Mouse (Mus musculus) thymus, adult 2 months (tissue): ENCODE measurements around the gene Nup35. TPM values are rescaled to one million over a fixed set of nuclear protein-coding genes. Genes with fewer than 3 reads are reported as not detected.

ENCODE experiments used
- DNase-seq: peaks from one replicate; pipeline ENCODE4 v3.0.0; 2021
- H3K27ac ChIP-seq: fragments of 200-500 bp; 2 replicates; pipeline ENCODE4 v1.5.1; 2012; ENCODE audit warnings: low read length, control low read depth; ENCODE audit not compliant: control insufficient read depth, insufficient read depth
- H3K27me3 ChIP-seq: fragments of 200-500 bp; 2 replicates; pipeline ENCODE4 v1.6.1; 2012; ENCODE audit warnings: mild to moderate bottlenecking, low read length, moderate library complexity, mixed read lengths; ENCODE audit not compliant: control insufficient read depth, insufficient read depth
- H3K36me3 ChIP-seq: fragments of 200-500 bp; 2 replicates; pipeline ENCODE4 v1.6.1; 2012; ENCODE audit warnings: mild to moderate bottlenecking, low read length, moderate library complexity; ENCODE audit not compliant: control insufficient read depth, insufficient read depth
- H3K4me1 ChIP-seq: fragments of 200-500 bp; replicated peaks from 2 replicates; pipeline ENCODE4 v1.6.1; 2012; ENCODE audit warnings: low read length; ENCODE audit not compliant: control insufficient read depth, insufficient read depth
- H3K4me3 ChIP-seq: fragments of 200-500 bp; 2 replicates; pipeline ENCODE4 v1.5.1; 2012; ENCODE audit warnings: mild to moderate bottlenecking, low read length, control low read depth, moderate library complexity; ENCODE audit not compliant: control insufficient read depth, insufficient read depth
- CTCF ChIP-seq: fragments of 200-500 bp; IDR thresholded peaks from 2 replicates; pipeline ENCODE4 v1.5.1; 2012; ENCODE audit warnings: mild to moderate bottlenecking, control low read depth, low read length, moderate library complexity, borderline replicate concordance; ENCODE audit not compliant: control insufficient read depth, poor library complexity, insufficient read depth; ENCODE audit errors: extremely low read depth
- POLR2A ChIP-seq: fragments of 200-500 bp; IDR thresholded peaks from 2 replicates; pipeline ENCODE4 v1.6.1; 2012; ENCODE audit warnings: mild to moderate bottlenecking, low read length, control low read depth, moderate library complexity; ENCODE audit not compliant: control insufficient read depth, poor library complexity, insufficient read depth; ENCODE audit errors: extremely low read depth
- WGBS: fragments of 180-500 bp; shearing (Covaris S2); methylation state at CpG from one replicate; pipeline ENCODE4 v1.1.7; 2018; 5-methylcytosine and 5-hydroxymethylcytosine counted together
- polyA plus RNA-seq: library from polyadenylated mRNA; depleted of rRNA; stranded (reverse); fragments of >200 nt; gene quantifications from 2 replicates; pipeline ENCODE4 v1.2.3, GENCODE M21; 2012

Gene Nup35
- polyA plus RNA-seq, 1 experiment = 48.3 TPM

GRCm38 (mm10) chr2:80603771-80604426, 13.1 kb upstream of the Nup35 start:
- Histone ChIP-seq H3K36me3 (no peaks in the 10 kb centered on the region), H3K27ac (no peak overlapping the region), H3K4me1 (no peaks in the 10 kb centered on the region), H3K4me3 (no peak overlapping the region), H3K27me3 (no peaks in the 10 kb centered on the region)
- no peak for DNase-seq
- no peak for TF ChIP-seq POLR2A
- TF ChIP-seq CTCF = no peak
- WGBS = 97% methylated on average over 19 of the region's 19 CpGs

DNA sequence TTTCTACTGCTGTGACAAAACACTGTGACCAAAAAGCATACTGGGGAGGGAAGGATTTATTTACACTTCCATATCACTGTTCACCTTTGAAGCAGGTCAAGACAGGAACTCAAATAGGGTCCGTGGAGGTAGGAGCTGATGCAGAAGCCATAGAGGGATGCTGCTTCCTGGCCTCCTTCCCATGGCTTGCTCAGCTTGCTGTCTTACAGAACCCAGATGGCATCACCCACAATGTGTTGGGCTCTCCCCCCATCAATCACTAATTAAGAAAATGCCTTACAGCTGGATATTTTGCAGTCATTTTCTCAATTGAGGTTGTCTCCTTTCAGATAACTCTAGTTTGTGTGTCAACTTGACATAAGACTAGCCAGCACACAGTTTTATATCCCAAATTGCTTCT, 4.8 kb upstream of the Nup35 start:
- DNase-seq = no peak
- Histone ChIP-seq H3K27ac (no peak overlapping the region), H3K4me1 (no peaks in the 10 kb centered on the region), H3K4me3 (no peak overlapping the region), H3K27me3 (no peaks in the 10 kb centered on the region), H3K36me3 (no peaks in the 10 kb centered on the region)
- WGBS = 82% methylated on average over 1 of the region's 1 CpGs
- TF ChIP-seq POLR2A (no peak), CTCF (no peak)

DNA sequence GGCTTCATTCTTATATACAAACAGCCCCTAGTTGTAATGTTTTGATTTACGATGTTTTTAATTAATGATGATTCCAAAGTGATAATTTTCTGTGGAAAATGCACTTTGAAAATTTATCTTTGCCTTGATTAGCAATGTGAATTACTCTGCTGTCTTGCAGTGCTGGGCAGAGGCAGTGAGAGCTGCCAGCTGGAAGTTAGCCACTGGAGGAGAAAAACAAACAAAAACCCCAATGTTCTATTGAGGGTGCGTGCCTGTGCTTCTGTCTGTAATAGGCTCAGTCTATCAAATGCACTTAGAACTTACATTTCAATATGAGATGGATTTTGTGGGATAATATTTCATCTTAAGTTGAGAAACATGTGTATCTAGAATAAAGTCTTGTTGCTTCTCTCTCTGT, 4.2 kb upstream of the Nup35 start:
- Histone ChIP-seq H3K4me3 (no peak overlapping the region), H3K27me3 (no peaks in the 10 kb centered on the region), H3K27ac (no peak overlapping the region), H3K4me1 (0 out of 2 replicates have a peak, but pooled peaks cover 1% of the 10 kb centered on the region), H3K36me3 (no peaks in the 10 kb centered on the region)
- TF ChIP-seq CTCF (no peak), POLR2A (no peak)
- 94% methylated on average over 2 of the region's 2 CpGs for WGBS
- no peak for DNase-seq

DNA sequence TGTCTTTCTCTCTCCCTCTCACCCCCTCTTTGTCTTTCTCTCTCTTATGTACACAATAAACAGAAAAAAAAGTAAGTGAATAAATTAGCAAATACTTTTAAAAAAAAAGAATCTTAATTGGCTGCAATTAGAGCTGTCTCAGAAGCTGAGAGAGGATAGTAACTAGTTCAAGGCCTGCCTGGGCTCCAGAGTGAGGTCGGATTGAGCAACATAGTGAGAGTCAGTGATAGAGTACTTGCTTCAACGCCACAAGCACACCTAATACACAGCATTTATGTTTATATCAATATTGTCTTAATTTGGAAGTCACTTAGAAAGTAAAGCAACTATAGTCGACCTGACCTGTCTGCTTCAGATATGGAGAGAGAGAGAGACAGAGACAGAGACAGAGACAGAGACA, 2.0 kb downstream of the Nup35 start:
- no peak for TF ChIP-seq POLR2A
- TF ChIP-seq CTCF = no peak
- no peak for DNase-seq
- 94% methylated on average over 3 of the region's 3 CpGs for WGBS
- Histone ChIP-seq H3K27me3 (no peaks in the 10 kb centered on the region), H3K27ac (no peak overlapping the region), H3K4me1 (0 out of 2 replicates have a peak, but pooled peaks cover 2% of the 10 kb centered on the region), H3K4me3 (no peak overlapping the region), H3K36me3 (no peaks in the 10 kb centered on the region)

GRCm38 (mm10) chr2:80621921-80622320, 4.9 kb downstream of the Nup35 start:
- TF ChIP-seq POLR2A (no peak), CTCF (no peak)
- no peak for DNase-seq
- H3K27me3 ChIP-seq = no peaks in the 10 kb centered on the region
- H3K4me1 ChIP-seq = 0 out of 2 replicates have a peak, but pooled peaks cover 2% of the 10 kb centered on the region
- no peaks in the 10 kb centered on the region for H3K36me3 ChIP-seq
- H3K4me3 ChIP-seq = no peak overlapping the region
- WGBS = 96% methylated on average over 3 of the region's 3 CpGs
- H3K27ac ChIP-seq = no peak overlapping the region

DNA sequence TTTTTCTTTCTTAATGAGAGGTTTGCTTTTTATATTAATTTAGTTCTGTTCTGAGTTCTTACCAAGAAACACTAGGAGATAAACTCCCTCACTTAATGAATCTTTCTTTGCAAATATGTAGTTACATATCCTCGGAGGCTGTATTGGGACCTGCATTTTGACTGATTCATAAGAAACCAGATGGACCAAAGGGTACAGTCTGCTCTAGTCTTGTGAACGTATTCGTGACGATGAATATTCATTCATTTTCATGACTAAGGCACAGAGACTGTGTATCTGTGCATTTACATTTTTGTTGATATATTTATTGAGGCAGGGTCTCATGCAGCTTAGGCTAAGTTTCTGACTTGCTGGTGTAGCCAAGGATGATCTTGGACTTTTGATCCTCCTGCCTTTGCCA, 7.5 kb downstream of the Nup35 start:
- Histone ChIP-seq H3K4me1 (no peaks in the 10 kb centered on the region), H3K27ac (no peak overlapping the region), H3K4me3 (no peak overlapping the region), H3K27me3 (no peaks in the 10 kb centered on the region), H3K36me3 (no peaks in the 10 kb centered on the region)
- no peak for TF ChIP-seq POLR2A
- 98% methylated on average over 4 of the region's 4 CpGs for WGBS
- no peak for DNase-seq
